Mouse (Mus musculus) ES-E14 (cell line): ENCODE measurements at regions not wholly inside any gene's neighbourhood (a gene's known extent, or its start where the extent isn't known, plus 50 kb on each side); places are given as distances from the start of the nearest gene placed in this dataset.

Source experiments
- ZC3H11A ChIP-seq: IDR thresholded peaks from 2 replicates; pipeline ENCODE4 v1.6.1; 2012; ENCODE audit warnings: low read depth, mild to moderate bottlenecking, inconsistent platforms, low read length, borderline replicate concordance
- ZNF384 ChIP-seq: IDR thresholded peaks from 2 replicates; pipeline ENCODE4 v1.6.1; 2012; ENCODE audit warnings: low read depth, low read length, inconsistent platforms

- TF ChIP-seq ZNF384: no peak
- TF ChIP-seq ZC3H11A: no peak
Observed at GRCm38 (mm10) chr9:83258986-83259385, 112.5 kb upstream of the Hmgn3 start.
